Mouse (Mus musculus): ENCODE data around the gene Galnt14. TPM values are rescaled to one million over a fixed set of nuclear protein-coding genes. Genes with fewer than 3 reads are reported as not detected.

The Galnt14 gene
- polyA plus RNA-seq, 1 experiment from 2014 or later, result 2.6 TPM

DNA sequence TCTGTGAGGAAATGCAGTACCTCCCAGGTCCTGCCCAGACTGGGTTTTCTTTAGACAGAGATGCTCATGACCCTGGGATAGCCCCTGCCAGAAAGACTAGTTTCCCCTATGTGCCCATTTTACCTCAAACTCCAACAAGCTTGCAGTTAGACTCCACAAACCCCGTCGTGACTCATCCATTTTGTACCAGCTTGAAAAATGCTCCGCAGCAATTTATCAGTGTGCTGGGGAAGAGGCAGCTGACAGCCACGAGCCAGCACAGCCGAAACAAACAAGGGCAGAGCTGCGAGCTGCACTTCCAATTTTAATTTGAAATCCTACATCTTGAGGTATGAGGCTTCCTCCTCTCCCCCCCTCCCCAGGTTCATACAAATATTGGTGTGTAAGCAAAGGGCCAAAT is 60.9 kb downstream of the Galnt14 start:
- H3K36me3 ChIP-seq (replicated peaks), result no peaks in the 10 kb centered on the region
- H3K4me1 ChIP-seq, result peaks cover 10% of the 10 kb centered on the region
- H3K9me3 ChIP-seq, result no peaks in the 10 kb centered on the region
- WGBS, result 90% methylated on average over 6 of the region's 6 CpGs
- no peaks in the 10 kb centered on the region for H3K27me3 ChIP-seq (ENCODE audit: poor library complexity, severe bottlenecking)
- DNase-seq (ENCODE audit: extremely low spot score, low spot score), result no peak
- H3K4me3 ChIP-seq, result no peak overlapping the region
- no peak overlapping the region for H3K27ac ChIP-seq

DNA sequence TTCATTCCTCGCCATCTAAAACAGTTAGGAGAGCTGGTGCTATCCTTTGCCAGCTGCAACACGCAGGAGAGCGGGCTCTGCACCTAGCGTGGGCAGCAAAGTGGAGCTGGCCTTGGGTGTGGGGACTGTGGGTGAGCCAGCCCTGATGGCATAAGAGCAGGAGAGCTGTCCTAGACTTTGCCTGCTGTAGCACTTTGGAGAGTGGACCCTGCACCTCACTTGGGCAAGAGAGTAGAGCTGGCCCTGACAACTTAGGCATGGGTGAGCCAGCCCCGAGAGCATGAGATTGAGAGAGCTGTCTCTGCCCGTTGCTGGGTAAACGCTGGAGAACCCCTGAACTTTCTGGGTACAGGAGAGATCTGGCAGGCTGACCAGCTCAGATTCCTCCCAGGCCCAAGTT is 68.6 kb downstream of the Galnt14 start:
- Histone ChIP-seq H3K4me3 (no peak overlapping the region), H3K4me1 (peaks cover 25% of the 10 kb centered on the region), H3K27ac (no peak overlapping the region), H3K36me3 (replicated peaks) (no peaks in the 10 kb centered on the region), H3K9me3 (no peaks in the 10 kb centered on the region), H3K27me3 (ENCODE audit: poor library complexity, severe bottlenecking) (no peaks in the 10 kb centered on the region)
- WGBS, result 88% methylated on average over 7 of the region's 7 CpGs
- no peak for DNase-seq (ENCODE audit: extremely low spot score, low spot score)

DNA sequence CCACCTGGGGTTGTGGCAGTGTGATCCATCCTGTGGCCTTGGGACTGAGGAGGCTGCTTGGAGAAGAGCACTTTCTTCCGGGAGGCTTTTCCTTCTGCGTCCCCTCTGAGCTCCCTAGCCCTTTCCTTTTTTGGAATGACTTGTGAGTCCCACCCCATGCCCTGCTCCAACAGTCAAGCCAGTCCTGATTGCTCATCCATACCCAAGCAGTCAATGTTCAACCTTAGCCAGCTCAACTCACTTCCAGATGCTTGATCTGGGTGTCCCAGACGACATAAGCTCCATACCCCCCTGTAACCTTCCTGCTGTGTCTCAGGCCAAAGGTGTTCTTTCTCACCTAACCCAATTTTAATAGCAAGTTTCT is 70.2 kb downstream of the Galnt14 start:
- H3K4me3 ChIP-seq, result no peak overlapping the region
- WGBS, result 50% methylated on average over 3 of the region's 3 CpGs
- no peak overlapping the region; the same call in 1 of the 2 replicates for H3K27ac ChIP-seq
- H3K9me3 ChIP-seq, result no peaks in the 10 kb centered on the region; the same call in 1 of the 2 replicates
- no peak for DNase-seq (ENCODE audit: extremely low spot score, low spot score)
- H3K27me3 ChIP-seq (ENCODE audit: poor library complexity, severe bottlenecking), result no peaks in the 10 kb centered on the region
- H3K36me3 ChIP-seq (replicated peaks), result no peaks in the 10 kb centered on the region
- H3K4me1 ChIP-seq, result peaks cover 18% of the 10 kb centered on the region

DNA sequence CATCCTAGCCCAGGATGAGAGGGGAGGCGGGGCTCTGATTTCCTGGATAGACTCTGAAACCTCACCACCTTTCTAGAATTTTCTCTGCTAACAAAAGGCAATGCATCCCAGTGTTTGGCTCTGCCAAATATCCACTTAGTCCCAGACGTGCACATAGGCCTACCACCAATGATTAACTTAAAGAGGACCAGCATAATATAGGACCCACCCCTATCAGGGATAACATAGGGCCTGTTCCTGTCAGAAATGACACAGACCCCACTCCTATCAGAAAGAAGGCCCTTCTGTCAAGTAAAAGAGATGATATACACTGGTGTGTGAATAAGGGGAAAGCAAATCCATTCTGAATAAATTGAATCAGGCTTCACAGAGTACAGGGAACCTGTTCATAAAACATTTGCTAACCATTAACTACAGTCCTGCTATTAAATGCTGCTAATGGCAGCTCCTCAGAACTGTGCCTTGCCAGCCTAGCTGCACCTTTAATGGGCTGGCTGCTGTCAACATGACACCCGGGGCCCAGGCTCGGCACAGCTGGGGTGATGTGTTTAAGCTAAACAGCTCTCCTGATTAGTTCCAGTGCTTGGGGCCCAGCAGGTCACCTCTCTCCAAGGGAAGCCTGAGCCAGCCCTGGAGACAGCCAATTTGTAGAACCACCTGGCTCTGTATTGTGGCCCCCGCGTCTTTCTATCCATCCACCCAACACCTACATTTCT is 70.7 kb downstream of the Galnt14 start:
- no peaks in the 10 kb centered on the region for H3K36me3 ChIP-seq (replicated peaks)
- 35% methylated on average over 6 of the region's 6 CpGs for WGBS
- H3K4me1 ChIP-seq, result peaks cover 22% of the 10 kb centered on the region
- no peaks in the 10 kb centered on the region; the same call in 1 of the 2 replicates for H3K9me3 ChIP-seq
- no peaks in the 10 kb centered on the region for H3K27me3 ChIP-seq (ENCODE audit: poor library complexity, severe bottlenecking)
- no peak for DNase-seq (ENCODE audit: extremely low spot score, low spot score)
- H3K4me3 ChIP-seq, result no peak overlapping the region
- H3K27ac ChIP-seq, result no peak overlapping the region; the same call in 1 of the 2 replicates

DNA sequence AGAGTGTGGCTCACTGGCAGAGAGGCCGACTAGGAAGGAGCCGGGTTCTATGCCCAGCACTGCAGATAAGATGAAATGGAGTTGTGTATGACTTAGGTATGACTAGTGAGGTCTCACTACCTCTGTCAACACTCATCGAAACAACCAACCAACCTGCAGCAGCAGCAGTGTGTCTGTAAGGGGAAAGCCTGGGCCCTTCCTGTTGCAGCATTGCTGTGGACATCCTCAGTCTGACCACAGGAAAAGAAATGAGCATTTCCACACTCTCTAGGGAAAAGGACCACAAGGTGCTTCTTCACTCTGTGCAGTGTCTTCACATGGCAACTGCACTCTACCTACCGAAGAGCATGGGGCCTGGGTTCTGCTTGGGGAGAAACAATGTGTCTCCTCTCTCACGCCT is 73.3 kb downstream of the Galnt14 start:
- Histone ChIP-seq H3K36me3 (replicated peaks) (no peaks in the 10 kb centered on the region), H3K27ac (no peak overlapping the region), H3K4me3 (no peak overlapping the region), H3K4me1 (peaks cover 26% of the 10 kb centered on the region), H3K9me3 (no peaks in the 10 kb centered on the region; the same call in 1 of the 2 replicates), H3K27me3 (ENCODE audit: poor library complexity, severe bottlenecking) (no peaks in the 10 kb centered on the region)
- WGBS, result 94% methylated on average over 5 of the region's 5 CpGs
- DNase-seq (ENCODE audit: extremely low spot score, low spot score), result no peak

DNA sequence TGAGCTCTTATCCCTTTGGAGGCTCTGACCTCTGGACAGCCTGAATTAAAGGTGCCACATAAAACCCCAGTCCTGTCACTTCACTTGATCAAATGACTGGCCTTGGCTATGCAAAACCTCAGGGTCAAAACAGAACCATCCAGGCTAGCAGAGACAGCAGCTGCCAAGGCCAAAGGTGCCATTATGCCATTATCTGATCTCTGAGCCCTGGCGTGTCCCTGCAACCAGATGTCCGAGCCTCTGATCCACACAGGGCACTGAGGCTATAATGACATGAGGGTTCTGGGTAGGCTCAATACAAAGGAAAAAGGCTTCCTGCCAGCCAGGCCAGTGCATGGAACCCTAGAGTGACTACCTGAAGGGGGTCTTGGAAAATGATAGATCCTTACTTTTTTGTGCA is 75.4 kb downstream of the Galnt14 start:
- DNase-seq (ENCODE audit: extremely low spot score, low spot score), result no peak

DNA sequence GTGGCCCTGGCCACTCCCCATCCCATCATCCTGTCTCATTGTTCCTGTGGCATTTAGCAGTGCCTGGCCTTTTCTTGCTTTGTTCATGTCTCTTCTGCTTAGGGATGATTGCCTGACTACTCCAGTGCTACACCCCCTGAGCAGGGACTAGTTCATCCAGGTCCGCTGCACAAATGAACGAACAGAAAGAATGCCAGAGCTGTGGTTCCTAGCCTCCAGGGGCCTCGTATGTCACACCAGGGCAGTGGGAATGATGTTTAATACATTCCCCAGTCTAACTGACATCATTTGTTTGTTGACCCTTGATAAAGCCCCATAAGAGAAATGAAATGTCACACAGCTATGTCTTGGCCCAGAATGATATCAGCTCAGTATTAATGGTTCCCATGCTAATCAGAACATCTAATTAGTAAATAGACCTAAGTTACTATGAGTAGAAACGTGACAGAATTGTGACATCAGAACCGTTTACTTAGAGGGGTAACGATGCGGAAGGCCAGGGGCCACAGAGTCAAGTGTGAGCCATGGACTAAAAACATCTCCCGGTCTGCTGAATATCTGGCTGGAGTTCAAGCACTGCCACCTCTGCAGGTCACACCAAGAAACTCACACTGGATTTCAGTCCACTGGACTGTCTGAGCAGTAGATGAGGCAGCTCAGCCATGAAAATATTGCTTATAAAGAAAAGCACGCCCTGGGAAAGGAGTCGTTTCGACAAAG is 76.1 kb downstream of the Galnt14 start:
- Histone ChIP-seq H3K36me3 (replicated peaks) (no peaks in the 10 kb centered on the region), H3K27me3 (ENCODE audit: poor library complexity, severe bottlenecking) (no peaks in the 10 kb centered on the region), H3K4me1 (peaks cover 16% of the 10 kb centered on the region), H3K9me3 (no peaks in the 10 kb centered on the region; the same call in 1 of the 2 replicates), H3K27ac (no peak overlapping the region), H3K4me3 (no peak overlapping the region)
- WGBS, result 63% methylated on average over 11 of the region's 11 CpGs
- no peak for DNase-seq (ENCODE audit: extremely low spot score, low spot score)

More for the DNA sequence above, 75.4 kb downstream of the Galnt14 start:
- Histone ChIP-seq H3K4me3 (no peak overlapping the region), H3K36me3 (replicated peaks) (no peaks in the 10 kb centered on the region), H3K27me3 (ENCODE audit: poor library complexity, severe bottlenecking) (no peaks in the 10 kb centered on the region), H3K27ac (no peak overlapping the region), H3K9me3 (no peaks in the 10 kb centered on the region; the same call in 1 of the 2 replicates), H3K4me1 (peaks cover 22% of the 10 kb centered on the region)
- 84% methylated on average over 2 of the region's 2 CpGs for WGBS

DNA sequence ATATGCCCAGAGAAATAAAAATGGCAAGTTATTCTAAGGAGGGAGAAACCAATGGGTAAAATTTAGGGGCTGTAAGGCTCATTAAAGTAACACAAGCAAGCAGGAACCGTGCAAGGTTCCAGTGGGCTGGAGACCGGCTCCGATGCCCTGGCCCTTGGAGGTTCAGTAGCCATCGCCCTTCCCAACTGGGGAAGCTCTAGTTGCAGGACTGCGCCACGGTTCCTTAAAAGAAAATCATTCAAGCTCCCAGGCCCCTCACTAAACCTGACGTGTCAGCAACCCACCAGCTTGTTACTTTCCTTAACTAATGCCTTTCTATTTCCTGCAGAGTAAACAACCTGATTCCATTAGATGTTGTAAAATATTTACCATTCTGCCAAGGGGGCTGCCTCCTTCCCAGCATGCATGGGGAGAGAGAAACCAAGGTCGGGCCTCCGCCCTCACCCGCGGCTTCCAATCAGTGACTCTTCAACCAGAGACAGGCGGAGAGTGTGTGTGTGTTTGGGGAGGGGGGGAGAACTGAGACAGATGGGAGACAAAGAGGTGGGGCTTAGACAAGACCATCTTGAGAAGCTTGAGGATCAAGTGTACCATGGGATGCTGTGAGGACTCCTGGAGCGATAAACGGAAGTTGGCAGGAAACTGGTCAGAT is 81.9 kb downstream of the Galnt14 start:
- H3K9me3 ChIP-seq, result no peaks in the 10 kb centered on the region
- H3K36me3 ChIP-seq (replicated peaks), result no peaks in the 10 kb centered on the region
- no peaks in the 10 kb centered on the region for H3K27me3 ChIP-seq (ENCODE audit: poor library complexity, severe bottlenecking)
- no peak overlapping the region for H3K27ac ChIP-seq
- 92% methylated on average over 14 of the region's 14 CpGs for WGBS
- H3K4me3 ChIP-seq, result no peak overlapping the region
- H3K4me1 ChIP-seq, result no peaks in the 10 kb centered on the region
- DNase-seq (ENCODE audit: extremely low spot score, low spot score), result no peak

DNA sequence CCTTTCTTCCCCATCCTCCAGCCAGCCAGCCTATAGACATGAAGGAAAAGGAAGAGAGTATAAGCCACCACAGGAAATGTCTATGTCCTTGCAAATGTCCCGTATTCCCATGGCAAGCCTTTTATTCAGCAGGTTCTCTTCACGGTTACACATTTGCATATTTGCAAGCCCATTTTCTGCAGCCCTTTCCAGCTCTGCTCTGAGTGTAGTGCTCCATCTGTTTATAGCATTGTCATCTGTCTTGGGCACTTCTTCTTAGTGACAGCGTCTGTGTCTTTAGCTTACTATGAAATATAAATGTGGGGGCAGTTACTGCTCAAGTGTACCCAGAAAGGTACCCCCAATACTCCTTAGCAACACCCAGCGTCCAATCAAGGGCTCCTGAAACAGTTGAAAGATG is 83.3 kb downstream of the Galnt14 start:
- Histone ChIP-seq H3K9me3 (no peaks in the 10 kb centered on the region), H3K27me3 (ENCODE audit: poor library complexity, severe bottlenecking) (no peaks in the 10 kb centered on the region), H3K36me3 (replicated peaks) (no peaks in the 10 kb centered on the region), H3K4me3 (no peak overlapping the region), H3K27ac (no peak overlapping the region), H3K4me1 (no peaks in the 10 kb centered on the region)
- DNase-seq (ENCODE audit: extremely low spot score, low spot score), result no peak
- WGBS, result 82% methylated on average over 4 of the region's 4 CpGs

DNA sequence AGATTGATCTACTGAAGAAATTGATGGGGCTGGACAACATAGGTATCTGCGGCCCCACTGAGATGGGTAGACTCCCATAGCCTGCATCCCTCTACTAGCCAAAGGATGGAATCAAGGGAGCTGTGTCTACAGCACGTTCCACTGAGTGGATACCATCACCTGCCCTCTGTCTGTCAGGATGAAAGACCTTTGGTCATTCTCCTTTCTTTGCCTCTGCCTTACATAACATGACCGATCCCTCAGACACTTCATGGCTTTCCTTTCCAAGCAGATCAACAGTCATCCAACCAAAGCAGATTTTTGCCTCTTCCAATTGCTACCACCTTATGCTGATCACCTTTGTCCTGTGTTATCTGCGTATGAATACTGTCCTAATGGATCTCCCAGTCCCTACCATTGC is 90.2 kb downstream of the Galnt14 start:
- H3K36me3 ChIP-seq (replicated peaks), result no peaks in the 10 kb centered on the region
- WGBS, result 90% methylated on average over 4 of the region's 4 CpGs
- no peaks in the 10 kb centered on the region for H3K4me1 ChIP-seq
- H3K9me3 ChIP-seq, result no peaks in the 10 kb centered on the region
- H3K27ac ChIP-seq, result no peak overlapping the region
- no peak for DNase-seq (ENCODE audit: extremely low spot score, low spot score)
- H3K27me3 ChIP-seq (ENCODE audit: poor library complexity, severe bottlenecking), result no peaks in the 10 kb centered on the region
- no peak overlapping the region for H3K4me3 ChIP-seq

DNA sequence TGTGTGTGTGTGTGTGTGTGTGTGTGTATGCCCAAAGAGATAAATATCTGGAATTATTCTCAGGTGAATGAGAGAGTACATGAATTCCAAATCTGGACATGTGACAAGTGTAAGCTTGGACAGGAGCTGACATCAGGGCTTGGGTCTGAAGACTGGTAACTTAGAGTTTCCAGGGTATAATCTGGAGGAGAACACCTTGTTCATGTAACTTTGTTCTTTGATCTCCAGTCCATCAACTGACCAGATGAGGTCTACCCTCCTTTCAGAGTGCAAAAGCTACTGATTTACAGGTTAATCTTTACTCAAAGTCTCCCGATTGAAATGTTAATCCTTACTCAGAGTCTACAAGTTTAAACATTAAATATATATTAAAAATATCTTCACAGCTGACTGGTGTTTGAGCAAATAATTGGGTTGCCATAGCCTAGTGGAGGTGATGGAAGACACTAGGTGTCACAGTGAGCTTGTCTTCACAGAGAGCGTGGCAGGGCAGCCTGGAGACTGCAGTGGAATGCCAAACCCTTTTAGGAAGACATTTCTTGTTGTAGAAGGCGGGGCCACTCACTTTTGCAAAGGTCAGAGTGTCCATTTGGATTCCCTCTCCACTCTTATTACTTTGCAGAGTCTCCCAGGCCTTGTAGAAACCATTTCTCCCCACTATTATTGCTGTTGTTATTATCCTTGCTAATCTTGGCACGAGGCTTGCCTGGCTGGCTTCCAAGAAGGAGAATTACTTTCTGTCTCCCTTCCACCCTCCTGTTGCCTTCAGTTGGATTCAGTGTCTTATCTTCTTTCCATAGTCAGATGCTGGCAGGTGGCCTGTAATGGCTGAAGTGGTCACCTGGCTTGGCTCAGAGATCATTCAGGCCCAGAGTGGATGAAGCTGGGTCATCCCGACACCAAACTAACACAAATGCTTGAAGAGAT is 107.4 kb downstream of the Galnt14 start:
- Histone ChIP-seq H3K27me3 (ENCODE audit: poor library complexity, severe bottlenecking) (no peaks in the 10 kb centered on the region), H3K9me3 (no peaks in the 10 kb centered on the region), H3K4me1 (no peaks in the 10 kb centered on the region), H3K27ac (no peak overlapping the region), H3K4me3 (no peak overlapping the region), H3K36me3 (replicated peaks) (no peaks in the 10 kb centered on the region)
- WGBS, result 85% methylated on average over 5 of the region's 5 CpGs
- DNase-seq (ENCODE audit: extremely low spot score, low spot score), result no peak

DNA sequence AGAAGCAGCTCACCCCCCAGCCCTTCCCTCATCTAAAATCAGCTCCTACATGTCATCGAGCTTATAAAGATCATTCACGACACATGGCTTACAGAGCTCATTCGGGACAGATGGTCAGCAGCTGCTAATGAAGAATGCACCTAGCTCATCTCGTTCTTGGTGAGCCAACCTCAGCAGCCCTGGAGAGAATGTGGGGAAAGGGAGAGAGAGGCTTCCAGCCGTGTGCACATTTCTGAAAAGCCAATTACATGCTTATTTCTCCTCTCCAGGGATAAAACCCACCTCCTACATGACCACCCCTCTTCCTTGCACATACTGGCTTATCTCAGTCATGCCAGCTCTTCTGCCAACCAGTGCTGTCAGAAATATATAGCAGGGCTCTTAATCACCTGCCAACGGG is 110.3 kb downstream of the Galnt14 start:
- no peak for DNase-seq (ENCODE audit: extremely low spot score, low spot score)
- peaks cover 9% of the 10 kb centered on the region; the same call in 1 of the 2 replicates for H3K4me1 ChIP-seq
- H3K36me3 ChIP-seq (replicated peaks), result no peaks in the 10 kb centered on the region
- H3K27ac ChIP-seq, result no peak overlapping the region
- H3K4me3 ChIP-seq, result no peak overlapping the region
- H3K27me3 ChIP-seq (ENCODE audit: poor library complexity, severe bottlenecking), result no peaks in the 10 kb centered on the region
- no peaks in the 10 kb centered on the region for H3K9me3 ChIP-seq
- WGBS, result 86% methylated on average over 6 of the region's 6 CpGs

Data from forebrain, embryonic 10.5 days (tissue).